ENCODE assay signal across 9 mouse cellular contexts in genomic region chr3:95645313-95646235, GRCm38 (mm10). TPM values are rescaled to one million over a fixed set of nuclear protein-coding genes. Genes with fewer than 3 reads are reported as not detected.
A peak's percentile ranks its signal among the peaks of the same experiment; 100 is the strongest.
DNase-seq lines count a peak whose midpoint lies in the region; ATAC-seq lines count a peak whose summit lies in the region.
"Had no signal": no experiment of that assay in that cellular context is flagged by ENCODE, and none has a peak within 500 bp of the region (broad histone marks: within the 10 kb centered on the region; RNA-seq: fewer than 3 reads in every experiment).

No protein-coding gene starts in this region.

- DNase-seq in heart, postnatal 25 days (ENCODE audit: low spot score), result no peak
- peak; percentile 95 for DNase-seq in MEL-GATA-1-ER (ENCODE audit: extremely low read depth, low read depth)
- peak; percentile 40 to 49 for DNase-seq in spleen, postnatal 14 days (ENCODE audit: low spot score in 2 of 2)
- no peak for DNase-seq in embryonic facial prominence, embryonic 10.5 days (ENCODE audit: low spot score)
- no peak for DNase-seq in right cerebral cortex, adult 2 months (ENCODE audit: low spot score in 2 of 2)
- no peak for DNase-seq in urinary bladder, postnatal 25 days (ENCODE audit: low spot score)

- peak; percentile 51; the same call in 1 of the 2 replicates for ATAC-seq in heart, embryonic 12.5 days (ENCODE audit: insufficient number of reproducible peaks, low FRiP score)
- ATAC-seq in liver, embryonic 15.5 days (ENCODE audit: insufficient read depth), result peak; percentile 49

- peaks cover 7% of the 10 kb centered on the region; the same call in 1 of the 2 replicates for H3K36me3 ChIP-seq in heart, embryonic 12.5 days
- 0 out of 2 replicates have a peak, but pooled peaks cover 3% of the 10 kb centered on the region for H3K36me3 ChIP-seq in liver, embryonic 15.5 days (replicated peaks)
- H3K36me3 ChIP-seq in embryonic facial prominence, embryonic 10.5 days (replicated peaks), result peaks cover 16% of the 10 kb centered on the region

- H3K27me3 ChIP-seq in heart, embryonic 12.5 days (replicated peaks), result no peaks in the 10 kb centered on the region
- no peaks in the 10 kb centered on the region for H3K27me3 ChIP-seq in liver, embryonic 15.5 days
- no peaks in the 10 kb centered on the region for H3K27me3 ChIP-seq in embryonic facial prominence, embryonic 10.5 days (replicated peaks; ENCODE audit: low read depth, poor library complexity, severe bottlenecking)

- H3K9me3 ChIP-seq in heart, embryonic 12.5 days (replicated peaks), result no peaks in the 10 kb centered on the region
- no peaks in the 10 kb centered on the region for H3K9me3 ChIP-seq in liver, embryonic 15.5 days (replicated peaks)
- no peaks in the 10 kb centered on the region for H3K9me3 ChIP-seq in embryonic facial prominence, embryonic 10.5 days

- intact Hi-C loops in heart, postnatal 25 days (cut with DNase I), result no loop called here

- no peak overlapping the region for H3K9ac ChIP-seq in heart, embryonic 12.5 days
- no peak overlapping the region for H3K9ac ChIP-seq in liver, embryonic 15.5 days

- peaks cover 13% of the 10 kb centered on the region for H3K4me1 ChIP-seq in heart, embryonic 12.5 days (replicated peaks)
- H3K4me1 ChIP-seq in liver, embryonic 15.5 days (replicated peaks), result peaks cover 51% of the 10 kb centered on the region
- H3K4me1 ChIP-seq in embryonic facial prominence, embryonic 10.5 days, result no peaks in the 10 kb centered on the region

- WGBS in heart, embryonic 12.5 days, result 54% methylated on average over 10 of the region's 10 CpGs
- 31% methylated on average over 10 of the region's 10 CpGs for WGBS in liver, embryonic 15.5 days (ENCODE audit: insufficient replicate concordance)
- 56% methylated on average over 10 of the region's 10 CpGs for WGBS in embryonic facial prominence, embryonic 10.5 days

- peak overlapping the region; percentile 52; the same call in 1 of the 2 replicates for H3K27ac ChIP-seq in heart, embryonic 12.5 days (ENCODE audit: poor library complexity, severe bottlenecking)
- H3K27ac ChIP-seq in liver, embryonic 15.5 days (replicated peaks), result peak overlapping the region; percentile 69
- no peak overlapping the region for H3K27ac ChIP-seq in embryonic facial prominence, embryonic 10.5 days (replicated peaks)

- H3K4me2 ChIP-seq in heart, embryonic 12.5 days, result no peak overlapping the region
- H3K4me2 ChIP-seq in liver, embryonic 15.5 days, result no peak overlapping the region

- H3K4me3 ChIP-seq in heart, embryonic 12.5 days, result no peak overlapping the region
- no peak overlapping the region for H3K4me3 ChIP-seq in liver, embryonic 15.5 days (replicated peaks)
- H3K4me3 ChIP-seq in embryonic facial prominence, embryonic 10.5 days, result no peak overlapping the region
- H3K4me3 ChIP-seq: erythroblast, embryonic 14.5 days had no signal

RNA-seq across cellular contexts. Expression of gene Mcl1, which starts 13.0 kb away (rescaled TPM):
- 65.2 and 66.9 TPM in 2 replicates for polyA plus RNA-seq in heart, embryonic 12.5 days (2016; fragmentation: Nextera tagmentation; extraction: Ambion mirVana)
- 100 to 1,000 TPM; 128 to 152 TPM for total RNA-seq in heart, postnatal 25 days (2021)
- 34.8 and 39.0 TPM in 2 replicates for polyA plus RNA-seq in liver, embryonic 15.5 days (2015; fragmentation: Nextera tagmentation; extraction: Ambion mirVana)
- polyA plus RNA-seq in embryonic facial prominence, embryonic 10.5 days (2016; fragmentation: Nextera tagmentation; extraction: Ambion mirVana), result 49.5 and 50.0 TPM in 2 replicates

RNA-seq across cellular contexts. Expression of gene Ensa, which starts 20.8 kb away (rescaled TPM):
- 50.8 and 51.4 TPM in 2 replicates for polyA plus RNA-seq in heart, embryonic 12.5 days (2016; fragmentation: Nextera tagmentation; extraction: Ambion mirVana)
- total RNA-seq in heart, postnatal 25 days (2021), result 10 to 100 TPM; 67.4 to 72.2 TPM
- 32.7 and 35.9 TPM in 2 replicates for polyA plus RNA-seq in liver, embryonic 15.5 days (2015; fragmentation: Nextera tagmentation; extraction: Ambion mirVana)
- polyA plus RNA-seq in embryonic facial prominence, embryonic 10.5 days (2016; fragmentation: Nextera tagmentation; extraction: Ambion mirVana), result 79.1 and 79.7 TPM in 2 replicates

RNA-seq across cellular contexts. Expression of gene Adamtsl4, which starts 42.1 kb away (rescaled TPM):
- 4.3 and 4.9 TPM in 2 replicates for polyA plus RNA-seq in heart, embryonic 12.5 days (2016; fragmentation: Nextera tagmentation; extraction: Ambion mirVana)
- 10 to 100 TPM; 52.6 to 64.6 TPM for total RNA-seq in heart, postnatal 25 days (2021)
- 0.79 and 1.0 TPM in 2 replicates for polyA plus RNA-seq in liver, embryonic 15.5 days (2015; fragmentation: Nextera tagmentation; extraction: Ambion mirVana)
- polyA plus RNA-seq in embryonic facial prominence, embryonic 10.5 days (2016; fragmentation: Nextera tagmentation; extraction: Ambion mirVana), result 1.00 and 1.6 TPM in 2 replicates

RNA-seq across cellular contexts. Expression of gene Golph3l, which starts 56.8 kb away (rescaled TPM):
- polyA plus RNA-seq in heart, embryonic 12.5 days (2016; fragmentation: Nextera tagmentation; extraction: Ambion mirVana), result 24.1 and 25.1 TPM in 2 replicates
- total RNA-seq in heart, postnatal 25 days (2021), result 10 to 100 TPM; 18.8 to 19.7 TPM
- polyA plus RNA-seq in liver, embryonic 15.5 days (2015; fragmentation: Nextera tagmentation; extraction: Ambion mirVana), result 28.9 and 31.2 TPM in 2 replicates
- polyA plus RNA-seq in embryonic facial prominence, embryonic 10.5 days (2016; fragmentation: Nextera tagmentation; extraction: Ambion mirVana), result 29.7 and 30.3 TPM in 2 replicates

Comparison
In these comparisons a context has a peak if more than half of its experiments do, and no peak if none do; other contexts are left out.
1. DNase-seq: peak in MEL-GATA-1-ER (single experiment) and spleen, postnatal 14 days (2 of 2); none in heart, postnatal 25 days (single experiment), embryonic facial prominence, embryonic 10.5 days (single experiment), right cerebral cortex, adult 2 months (0 of 2) and urinary bladder, postnatal 25 days (single experiment).